ENCODE assay signal across 28 mouse cellular contexts in genomic region chr13:107087355-107087754, GRCm38 (mm10).
DNase-seq lines count a peak whose midpoint lies in the region; ATAC-seq and TF ChIP-seq lines count a peak whose summit lies in the region.
"Had no signal": no experiment of that assay in that cellular context is flagged by ENCODE, and none has a peak within 500 bp of the region (broad histone marks: within the 10 kb centered on the region; RNA-seq: fewer than 3 reads in every experiment).

No protein-coding gene starts in this region.

- no peaks in the 10 kb centered on the region for H3K9me3 ChIP-seq in stomach, embryonic 15.5 days
- no peaks in the 10 kb centered on the region for H3K9me3 ChIP-seq in stomach, postnatal 0 days (ENCODE audit: control insufficient read depth, low read length)
- no peaks in the 10 kb centered on the region for H3K9me3 ChIP-seq in liver, embryonic 16.5 days (replicated peaks; ENCODE audit: control insufficient read depth, low read length)
- H3K9me3 ChIP-seq: embryonic facial prominence, embryonic 15.5 days; neural tube, embryonic 13.5 days had no signal

- H3K4me3 ChIP-seq in stomach, embryonic 15.5 days (replicated peaks): no peak overlapping the region
- H3K4me3 ChIP-seq in stomach, postnatal 0 days (ENCODE audit: low read depth, low read length): no peak overlapping the region
- no peak overlapping the region for H3K4me3 ChIP-seq in liver, embryonic 16.5 days (ENCODE audit: low read depth, low read length)
- H3K4me3 ChIP-seq: embryonic facial prominence, embryonic 15.5 days; megakaryocyte, embryonic 14.5 days; myocyte; neural tube, embryonic 13.5 days had no signal

- ATAC-seq in stomach, embryonic 15.5 days (ENCODE audit: insufficient read depth, low FRiP score, low read depth): peak; percentile 43; the same call in 1 of the 2 replicates
- ATAC-seq in stomach, postnatal 0 days (ENCODE audit: low FRiP score, low TSS enrichment): no peak
- peak; percentile 88 for ATAC-seq in liver, embryonic 16.5 days (ENCODE audit: low read depth)
- ATAC-seq in frontal cortex, adult (ENCODE audit: low TSS enrichment): no peak
- ATAC-seq: forebrain, embryonic 16.5 days; inflammation-experienced regulatory T-cells, adult 6 months; midbrain, embryonic 16.5 days had no signal

- H3K4me1 ChIP-seq in stomach, embryonic 15.5 days: no peaks in the 10 kb centered on the region
- no peaks in the 10 kb centered on the region for H3K4me1 ChIP-seq in stomach, postnatal 0 days (replicated peaks; ENCODE audit: control insufficient read depth, insufficient read depth)
- peaks cover 16% of the 10 kb centered on the region for H3K4me1 ChIP-seq in liver, embryonic 16.5 days (ENCODE audit: control insufficient read depth, low read depth, low read length)
- H3K4me1 ChIP-seq: embryonic facial prominence, embryonic 15.5 days; neural tube, embryonic 13.5 days had no signal

- H3K36me3 ChIP-seq in stomach, embryonic 15.5 days: no peaks in the 10 kb centered on the region
- H3K36me3 ChIP-seq in stomach, postnatal 0 days (ENCODE audit: control insufficient read depth, insufficient read depth, low read length): no peaks in the 10 kb centered on the region
- peaks cover 9% of the 10 kb centered on the region for H3K36me3 ChIP-seq in liver, embryonic 16.5 days (ENCODE audit: control insufficient read depth, insufficient read depth)
- H3K36me3 ChIP-seq: embryonic facial prominence, embryonic 15.5 days; neural tube, embryonic 13.5 days had no signal

- no peak overlapping the region for H3K9ac ChIP-seq in stomach, embryonic 15.5 days
- H3K9ac ChIP-seq in stomach, postnatal 0 days (ENCODE audit: low read length): no peak overlapping the region
- no peak overlapping the region for H3K9ac ChIP-seq in liver, embryonic 16.5 days (ENCODE audit: low read depth, low read length)
- H3K9ac ChIP-seq: embryonic facial prominence, embryonic 15.5 days; hindbrain, embryonic 14.5 days; neural tube, embryonic 13.5 days had no signal

- TF ChIP-seq EP300 in stomach, postnatal 0 days (optimal IDR thresholded peaks at IDR 0.05): no peak

- H3K27me3 ChIP-seq in stomach, embryonic 15.5 days (replicated peaks): no peaks in the 10 kb centered on the region
- no peaks in the 10 kb centered on the region for H3K27me3 ChIP-seq in stomach, postnatal 0 days (ENCODE audit: control insufficient read depth, insufficient read depth, low read length)
- H3K27me3 ChIP-seq in liver, embryonic 16.5 days (ENCODE audit: control insufficient read depth, insufficient read depth, low read depth, low read length): no peaks in the 10 kb centered on the region
- H3K27me3 ChIP-seq: embryonic facial prominence, embryonic 15.5 days; megakaryocyte, embryonic 14.5 days; neural tube, embryonic 13.5 days had no signal

- 66% methylated on average over 6 of the region's 6 CpGs for WGBS in stomach, embryonic 15.5 days
- WGBS in stomach, postnatal 0 days: 62% methylated on average over 6 of the region's 6 CpGs
- WGBS in liver, embryonic 16.5 days (ENCODE audit: insufficient replicate concordance): 42% methylated on average over 6 of the region's 6 CpGs

- no peak for TF ChIP-seq CTCF in stomach, postnatal 0 days (IDR thresholded peaks at IDR 0.05; ENCODE audit: low read depth)

- no peak overlapping the region for H3K4me2 ChIP-seq in stomach, embryonic 15.5 days
- no peak overlapping the region for H3K4me2 ChIP-seq in stomach, postnatal 0 days (replicated peaks; ENCODE audit: low read depth)
- no peak overlapping the region for H3K4me2 ChIP-seq in liver, embryonic 16.5 days (ENCODE audit: low read depth, low read length)
- H3K4me2 ChIP-seq: embryonic facial prominence, embryonic 15.5 days; hindbrain, embryonic 14.5 days; neural tube, embryonic 13.5 days had no signal

- no peak overlapping the region for H3K27ac ChIP-seq in stomach, embryonic 15.5 days
- no peak overlapping the region for H3K27ac ChIP-seq in stomach, postnatal 0 days (replicated peaks)
- H3K27ac ChIP-seq in liver, embryonic 16.5 days (ENCODE audit: low read length): peak overlapping the region; percentile 76
- H3K27ac ChIP-seq: embryonic facial prominence, embryonic 15.5 days; hindbrain, embryonic 14.5 days; neural tube, embryonic 13.5 days had no signal

- no peak for DNase-seq in stomach, postnatal 0 days (ENCODE audit: low spot score)
- DNase-seq in liver: peak; percentile 66
- DNase-seq in lung, postnatal 10 days: no peak
- DNase-seq in right cerebral cortex, adult 2 months (ENCODE audit: low spot score in 2 of 2): no peak
- DNase-seq: adrenal gland, postnatal 25 days; cerebellum, adult 11 months; cerebellum, adult 9-11 months; gastrocnemius, postnatal 14 days; heart, adult 18-20 months; heart, postnatal 36 days; kidney, adult 8-10 months; kidney, postnatal 10 days; lung, adult 18-20 months; lung, postnatal 14 days; right cerebral cortex, postnatal 4 days; thymus, adult 18-20 months; thymus, postnatal 36 days had no signal

Comparison
In these comparisons a context has a peak if more than half of its experiments do, and no peak if none do; other contexts are left out.
1. ATAC-seq: peak in stomach, embryonic 15.5 days (single experiment) and liver, embryonic 16.5 days (single experiment); none in stomach, postnatal 0 days (single experiment) and frontal cortex, adult (single experiment).